ENCODE assay signal across 8 mouse cellular contexts in the genomic region with DNA sequence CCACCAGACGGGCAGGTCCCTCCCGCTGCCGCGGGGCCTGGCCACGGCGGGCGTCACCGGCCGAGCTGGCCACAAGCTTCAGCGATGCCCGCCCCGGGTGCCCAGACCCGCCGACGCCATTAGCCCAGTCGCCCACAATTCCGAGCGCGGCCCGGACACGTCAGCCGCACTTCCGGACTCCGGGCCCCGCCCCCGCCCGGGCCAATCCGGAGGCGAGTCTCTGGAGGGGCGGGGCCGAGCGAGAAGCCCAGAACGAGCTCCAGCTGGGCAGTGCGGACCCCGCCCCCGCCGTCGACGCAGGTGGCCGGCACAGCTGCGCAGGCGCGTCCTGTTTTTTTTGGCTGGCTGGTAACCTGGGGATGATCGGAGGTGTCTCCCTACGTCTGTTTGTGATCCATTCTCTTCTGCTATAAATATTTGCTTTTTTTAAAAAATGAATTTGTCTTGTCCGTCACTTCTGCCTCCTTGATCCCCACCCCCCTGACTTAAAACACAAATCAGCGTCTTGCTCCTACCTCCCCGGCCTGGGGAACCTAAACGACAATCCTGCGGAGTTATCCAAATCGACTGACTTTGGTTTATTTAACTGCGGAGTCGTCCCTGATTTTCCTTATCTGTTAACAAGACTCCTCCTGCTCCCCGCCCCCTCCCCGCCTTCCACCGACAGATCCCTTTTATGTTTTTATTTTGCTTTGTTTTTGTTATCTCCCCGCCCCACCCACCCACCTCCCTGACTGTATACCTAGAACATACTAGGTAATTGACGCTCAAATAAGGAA. TPM values are rescaled to one million over a fixed set of nuclear protein-coding genes. Genes with fewer than 3 reads are reported as not detected.
DNase-seq lines count a peak whose midpoint lies in the region; ATAC-seq lines count a peak whose summit lies in the region.

A gene (minus strand): TSS at position 261 of the 779 bp plus-strand sequence.

- no peaks in the 10 kb centered on the region for H3K27me3 ChIP-seq in heart, embryonic 14.5 days (ENCODE audit: control insufficient read depth, insufficient read depth, low read length)
- H3K27me3 ChIP-seq in liver, embryonic 13.5 days, result no peaks in the 10 kb centered on the region
- no peaks in the 10 kb centered on the region for H3K27me3 ChIP-seq in stomach, embryonic 16.5 days (ENCODE audit: control insufficient read depth, insufficient read depth, low read length)

- under 1% methylated on average over 54 of the region's 58 CpGs for WGBS in heart, embryonic 14.5 days
- WGBS in liver, embryonic 13.5 days (ENCODE audit: insufficient replicate concordance), result under 1% methylated on average over 53 of the region's 58 CpGs
- under 1% methylated on average over 54 of the region's 58 CpGs for WGBS in stomach, embryonic 16.5 days

- peak within 1 kb of the TSS; percentile 70 for H3K4me2 ChIP-seq in heart, embryonic 14.5 days (ENCODE audit: low read length)
- H3K4me2 ChIP-seq in liver, embryonic 13.5 days, result peak within 1 kb of the TSS; percentile 85
- H3K4me2 ChIP-seq in stomach, embryonic 16.5 days (ENCODE audit: low read depth, low read length), result peak within 1 kb of the TSS; percentile 84

- DNase-seq in CD4-positive, CD25-positive, alpha-beta regulatory T cell, adult 2 months (ENCODE audit: low read depth, low spot score), result peak; percentile 98
- peak; percentile 74 for DNase-seq in fibroblast of lung, adult 2 months (ENCODE audit: low read depth)
- DNase-seq in kidney, postnatal 14 days, result peak; percentile 99
- DNase-seq in liver, embryonic 13.5 days, result peak; percentile 94
- peak; percentile 93 for DNase-seq in neural tube, embryonic 10.5 days (ENCODE audit: extremely low spot score, low spot score)

- H3K4me1 ChIP-seq in brown adipose tissue, adult 24 weeks (ENCODE audit: control insufficient read depth, insufficient read depth, insufficient read length, low read length), result peaks cover 11% of the 10 kb centered on the region; the same call in 1 of the 2 replicates
- H3K4me1 ChIP-seq in heart, embryonic 14.5 days (ENCODE audit: control insufficient read depth in 2 of 2, insufficient read depth in 2 of 2, low read length in 2 of 2), result peaks cover 7 to 23% of the 10 kb centered on the region in 2 experiments
- H3K4me1 ChIP-seq in liver, embryonic 13.5 days (replicated peaks), result peaks cover 33% of the 10 kb centered on the region
- peaks cover 5% of the 10 kb centered on the region for H3K4me1 ChIP-seq in stomach, embryonic 16.5 days (ENCODE audit: control insufficient read depth, insufficient read depth, low read length)

- peak within 1 kb of the TSS; percentile 97 for H3K9ac ChIP-seq in heart, embryonic 14.5 days (ENCODE audit: low read length)
- peak within 1 kb of the TSS; percentile 92 for H3K9ac ChIP-seq in liver, embryonic 13.5 days
- H3K9ac ChIP-seq in stomach, embryonic 16.5 days (ENCODE audit: low read length), result peak within 1 kb of the TSS; percentile 95

- peak within 1 kb of the TSS; percentile 86 for H3K4me3 ChIP-seq in brown adipose tissue, adult 24 weeks (ENCODE audit: insufficient read depth, low read depth, low read length)
- peak within 1 kb of the TSS; percentile 96 to 99 for H3K4me3 ChIP-seq in heart, embryonic 14.5 days (ENCODE audit: control insufficient read depth in 1 of 2, insufficient read depth in 1 of 2, low read depth in 1 of 2, low read length in 2 of 2)
- peak within 1 kb of the TSS; percentile 98 for H3K4me3 ChIP-seq in liver, embryonic 13.5 days (replicated peaks)
- peak within 1 kb of the TSS; percentile 92 for H3K4me3 ChIP-seq in stomach, embryonic 16.5 days (replicated peaks; ENCODE audit: low read length)

- ATAC-seq in heart, embryonic 14.5 days (ENCODE audit: insufficient number of reproducible peaks, insufficient read depth, low FRiP score, low read depth), result peak; percentile 100
- peak; percentile 99 for ATAC-seq in liver, embryonic 13.5 days (ENCODE audit: low read depth)
- peak; percentile 100 for ATAC-seq in stomach, embryonic 16.5 days (ENCODE audit: insufficient read depth, low FRiP score)

- H3K27ac ChIP-seq in brown adipose tissue, adult 24 weeks (replicated peaks; ENCODE audit: low read depth, low read length), result peak within 1 kb of the TSS; percentile 64
- H3K27ac ChIP-seq in heart, embryonic 14.5 days (replicated peaks in 1 of 2; ENCODE audit: control insufficient read depth in 1 of 2, insufficient read depth in 1 of 2, low read depth in 2 of 2, low read length in 2 of 2), result peak within 1 kb of the TSS in 1 of 2 experiments; percentile 85; a peak in 2 of 4 replicates
- peak within 1 kb of the TSS; percentile 80 for H3K27ac ChIP-seq in liver, embryonic 13.5 days
- H3K27ac ChIP-seq in stomach, embryonic 16.5 days (ENCODE audit: low read length), result peak within 1 kb of the TSS; percentile 74

- no peaks in the 10 kb centered on the region for H3K9me3 ChIP-seq in heart, embryonic 14.5 days (ENCODE audit: control insufficient read depth, low read length)
- no peaks in the 10 kb centered on the region for H3K9me3 ChIP-seq in liver, embryonic 13.5 days (replicated peaks)
- no peaks in the 10 kb centered on the region for H3K9me3 ChIP-seq in stomach, embryonic 16.5 days (replicated peaks; ENCODE audit: control insufficient read depth, low read length)

- H3K36me3 ChIP-seq in heart, embryonic 14.5 days (ENCODE audit: control insufficient read depth, insufficient read depth, low read length), result peaks cover 4% of the 10 kb centered on the region; the same call in 1 of the 2 replicates
- H3K36me3 ChIP-seq in liver, embryonic 13.5 days, result peaks cover 7% of the 10 kb centered on the region; the same call in 1 of the 2 replicates
- no peaks in the 10 kb centered on the region for H3K36me3 ChIP-seq in stomach, embryonic 16.5 days (ENCODE audit: control insufficient read depth, insufficient read depth, low read length)

RNA-seq across cellular contexts. Expression of the gene that starts here (rescaled TPM):
- polyA plus RNA-seq in brown adipose tissue, adult 24 weeks (2012; ENCODE audit: insufficient read depth, insufficient read length, missing spikeins), result 22.5 and 30.0 TPM in 2 replicates
- polyA plus RNA-seq in heart, embryonic 14.5 days (2014; fragmentation: Nextera tagmentation; extraction: Ambion mirVana), result 31.5 and 32.3 TPM in 2 replicates
- polyA plus RNA-seq in liver, embryonic 13.5 days (2015; fragmentation: Nextera tagmentation; extraction: Ambion mirVana), result 8.6 and 9.3 TPM in 2 replicates
- 15.4 and 17.5 TPM in 2 replicates for polyA plus RNA-seq in stomach, embryonic 16.5 days (2015; fragmentation: Nextera tagmentation; extraction: Ambion mirVana)
